Mouse (Mus musculus) heart, embryonic 11.5 days (tissue): Measurements from ENCODE around the gene Gipr. TPM values are rescaled to one million over a fixed set of nuclear protein-coding genes. Genes with fewer than 3 reads are reported as not detected.
A peak's percentile ranks its signal among the peaks of the same experiment; 100 is the strongest.

Experiments used
- ATAC-seq: fragments of 200-750 bp; cut with Nextera tagmentation; replicated peaks from 2 replicates; pipeline ENCODE4 v1.8.0; 2017; ENCODE audit warnings: moderate library complexity; ENCODE audit not compliant: insufficient number of reproducible peaks, low FRiP score, low TSS enrichment
- H3K27ac ChIP-seq: fragments of 300-500 bp; sonication (generic); 2 replicates; pipeline ENCODE4 v1.5.1; 2014; ENCODE audit warnings: mild to moderate bottlenecking, low read depth, low read length
- H3K27me3 ChIP-seq: fragments of 300-500 bp; sonication (generic); 2 replicates; pipeline ENCODE4 v1.6.1; 2014; ENCODE audit warnings: mild to moderate bottlenecking, low read length, mixed read lengths; ENCODE audit not compliant: control insufficient read depth, insufficient read depth
- H3K36me3 ChIP-seq: fragments of 300-500 bp; sonication (generic); 2 replicates; pipeline ENCODE4 v1.6.1; 2014; ENCODE audit warnings: mild to moderate bottlenecking, low read length, moderate library complexity, mixed read lengths; ENCODE audit not compliant: control insufficient read depth, insufficient read depth
- H3K4me1 ChIP-seq: fragments of 300-500 bp; sonication (generic); 2 replicates; pipeline ENCODE4 v1.6.1; 2014; ENCODE audit warnings: low read length; ENCODE audit not compliant: control insufficient read depth, insufficient read depth
- H3K4me2 ChIP-seq: fragments of 300-500 bp; sonication (generic); 2 replicates; pipeline ENCODE4 v1.6.1; 2014; ENCODE audit warnings: mild to moderate bottlenecking, moderate library complexity
- H3K4me3 ChIP-seq: fragments of 300-500 bp; sonication (generic); 2 replicates; pipeline ENCODE4 v1.5.1; 2014; ENCODE audit warnings: low read depth, low read length
- H3K9ac ChIP-seq: fragments of 300-500 bp; sonication (generic); 2 replicates; pipeline ENCODE4 v1.6.1; 2014; ENCODE audit warnings: mild to moderate bottlenecking, low read depth, low read length, moderate library complexity
- H3K9me3 ChIP-seq: fragments of 300-500 bp; sonication (generic); replicated peaks from 2 replicates; pipeline ENCODE4 v1.6.1; 2016; ENCODE audit warnings: low read length; ENCODE audit not compliant: control insufficient read depth
- WGBS: fragments of 180-500 bp; shearing (Covaris S2); extraction: QIAGEN DNeasy Blood & Tissue Kit; methylation state at CpG from one replicate; pipeline ENCODE4 v1.1.7; 2014; ENCODE audit not compliant: insufficient replicate concordance; 5-methylcytosine and 5-hydroxymethylcytosine counted together
- polyA plus RNA-seq: library from polyadenylated mRNA; unstranded; fragments of >200 nt; fragmentation: Nextera tagmentation; extraction: Ambion mirVana; gene quantifications from 2 replicates; pipeline ENCODE4 v1.2.1, GENCODE M21; 2014

The Gipr gene
- polyA plus RNA-seq, 1 experiment from 2014 or later = 10.8 TPM

DNA sequence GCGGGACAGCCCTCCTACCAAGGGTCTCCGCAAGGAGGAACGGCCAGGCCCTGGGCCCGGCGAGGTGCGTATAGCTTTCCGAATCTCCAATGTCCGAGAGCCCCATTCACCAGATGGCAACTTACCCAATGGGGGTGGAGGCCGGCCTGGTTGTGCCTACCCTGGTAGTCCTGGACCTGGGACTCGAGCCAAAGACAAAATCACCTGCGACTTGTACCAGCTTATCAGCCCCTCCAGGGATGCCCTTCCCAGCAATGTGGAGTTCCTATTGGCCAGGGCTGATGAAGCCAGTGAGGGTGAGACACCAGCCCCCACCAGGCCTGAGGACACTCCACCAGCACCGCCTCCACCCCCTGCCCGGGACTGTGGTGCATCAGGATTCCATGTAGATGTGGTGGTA is 29.8 kb downstream of the Gipr start:
- 98% methylated on average over 13 of the region's 13 CpGs for WGBS
- Histone ChIP-seq H3K4me2 (no peak overlapping the region), H3K9me3 (no peaks in the 10 kb centered on the region), H3K27me3 (no peaks in the 10 kb centered on the region), H3K27ac (no peak overlapping the region), H3K4me1 (peaks cover 5% of the 10 kb centered on the region; the same call in 1 of the 2 replicates), H3K36me3 (peaks cover 32% of the 10 kb centered on the region), H3K4me3 (no peak overlapping the region), H3K9ac (no peak overlapping the region)
- no peak for ATAC-seq

DNA sequence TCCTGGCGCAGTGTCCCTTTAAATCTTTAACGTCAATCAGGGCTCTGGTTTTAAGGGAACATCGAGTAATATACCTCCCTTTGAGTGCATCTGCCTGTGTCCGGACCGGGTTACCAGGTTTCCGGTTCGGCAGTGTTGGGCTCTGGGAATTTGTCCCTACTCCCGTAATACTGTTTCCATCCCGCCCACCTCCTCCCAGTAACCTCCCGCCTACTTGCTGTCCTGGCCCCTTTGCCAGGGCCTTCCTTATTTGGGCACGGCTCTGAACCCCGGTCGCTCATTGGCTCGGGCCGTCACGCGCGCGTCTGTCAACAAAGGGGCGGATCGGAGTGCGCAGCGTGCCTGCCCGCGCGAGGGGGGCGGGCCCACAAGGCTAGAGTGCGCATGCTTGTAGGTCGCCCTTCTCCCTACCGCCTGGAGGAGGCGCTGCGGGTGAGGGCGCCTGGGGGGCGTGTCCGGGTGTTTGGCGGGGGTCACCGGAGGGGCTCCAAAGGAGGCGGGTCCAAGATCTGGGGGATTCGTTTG is 34.5 kb downstream of the Gipr start:
- peaks cover 13% of the 10 kb centered on the region for H3K36me3 ChIP-seq
- peak overlapping the region; percentile 75 for H3K27ac ChIP-seq
- peak overlapping the region; percentile 69 for H3K4me2 ChIP-seq
- no peaks in the 10 kb centered on the region for H3K9me3 ChIP-seq
- WGBS = under 1% methylated on average over 39 of the region's 39 CpGs
- H3K27me3 ChIP-seq = no peaks in the 10 kb centered on the region
- peak overlapping the region; percentile 68 for H3K9ac ChIP-seq
- peak overlapping the region; percentile 45 for H3K4me3 ChIP-seq
- H3K4me1 ChIP-seq = peaks cover 5% of the 10 kb centered on the region; the same call in 1 of the 2 replicates
- ATAC-seq = peak; percentile 96

DNA sequence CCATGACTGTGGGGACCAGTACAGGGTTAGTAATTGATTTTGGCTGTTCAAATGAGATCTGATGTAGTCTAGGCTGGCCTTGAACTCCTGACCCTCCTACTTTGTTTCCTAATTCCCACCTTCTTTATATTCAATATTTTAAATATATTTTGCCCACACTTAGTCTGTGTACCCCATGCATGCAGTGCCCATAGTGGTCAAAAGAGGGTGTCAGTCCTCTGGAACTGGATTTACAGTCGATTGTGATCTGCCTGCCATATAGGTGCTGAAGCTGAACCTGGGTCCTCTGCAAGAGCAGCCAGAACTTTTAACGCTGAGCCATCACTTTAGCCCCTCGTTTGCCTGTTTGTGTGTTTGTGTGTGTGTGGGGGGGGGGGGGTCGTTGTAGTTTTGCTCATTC is 35.3 kb downstream of the Gipr start:
- H3K4me1 ChIP-seq = peaks cover 5% of the 10 kb centered on the region; the same call in 1 of the 2 replicates
- no peak for ATAC-seq
- H3K27ac ChIP-seq = peak overlapping the region; percentile 75
- H3K4me2 ChIP-seq = peak overlapping the region; percentile 69
- H3K9ac ChIP-seq = peak overlapping the region; percentile 47; the same call in 1 of the 2 replicates
- H3K36me3 ChIP-seq = peaks cover 6% of the 10 kb centered on the region
- H3K9me3 ChIP-seq = no peaks in the 10 kb centered on the region
- 28% methylated on average over 4 of the region's 4 CpGs for WGBS
- peak overlapping the region; percentile 45 for H3K4me3 ChIP-seq
- H3K27me3 ChIP-seq = no peaks in the 10 kb centered on the region

DNA sequence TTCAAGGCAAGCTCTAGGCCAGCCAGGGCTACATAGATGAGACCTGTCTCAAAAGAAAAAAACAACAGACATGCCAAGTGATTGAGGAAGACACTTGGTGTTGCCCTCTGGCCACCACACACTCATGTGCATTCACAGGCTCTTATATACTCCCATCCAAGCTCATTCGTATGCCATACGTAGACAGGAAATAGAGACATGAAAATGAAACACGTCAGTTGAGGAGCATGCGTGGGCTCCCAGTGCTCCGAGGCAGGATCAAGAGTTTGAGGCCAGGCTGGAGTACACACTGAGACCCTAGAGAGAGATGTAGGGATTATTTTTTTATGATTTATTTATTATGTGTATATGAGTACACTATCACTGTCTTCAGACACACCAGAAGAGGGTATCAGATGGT is 36.5 kb downstream of the Gipr start:
- no peaks in the 10 kb centered on the region for H3K27me3 ChIP-seq
- no peak overlapping the region for H3K4me2 ChIP-seq
- H3K9ac ChIP-seq = no peak overlapping the region
- peaks cover 5% of the 10 kb centered on the region; the same call in 1 of the 2 replicates for H3K4me1 ChIP-seq
- no peak overlapping the region for H3K27ac ChIP-seq
- H3K9me3 ChIP-seq = no peaks in the 10 kb centered on the region
- 91% methylated on average over 5 of the region's 5 CpGs for whole genome bisulfite sequencing
- H3K36me3 ChIP-seq = no peaks in the 10 kb centered on the region
- no peak for ATAC-seq
- H3K4me3 ChIP-seq = no peak overlapping the region

DNA sequence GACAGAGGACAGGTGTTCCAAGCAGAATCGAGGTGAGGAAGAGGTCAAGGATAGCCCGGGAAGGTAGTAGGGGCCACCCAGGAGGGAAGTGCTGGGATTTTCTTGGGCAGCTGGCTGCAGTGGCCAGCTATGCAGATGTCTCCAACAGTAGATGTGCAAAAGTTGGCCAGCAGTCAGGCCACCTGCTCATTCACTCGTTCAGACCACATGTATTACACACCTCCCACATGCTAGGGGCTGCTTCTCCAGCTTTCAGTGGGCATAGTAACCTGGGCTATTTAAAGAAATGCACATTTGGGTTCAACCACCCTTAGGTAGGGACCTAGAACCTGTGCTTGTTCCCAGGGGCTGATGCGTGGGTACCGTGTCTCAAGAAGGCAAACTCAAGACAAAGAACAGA is 38.2 kb downstream of the Gipr start:
- H3K9ac ChIP-seq = no peak overlapping the region
- H3K4me3 ChIP-seq = no peak overlapping the region
- H3K27me3 ChIP-seq = no peaks in the 10 kb centered on the region
- no peak for ATAC-seq
- H3K4me2 ChIP-seq = no peak overlapping the region
- H3K36me3 ChIP-seq = no peaks in the 10 kb centered on the region
- no peaks in the 10 kb centered on the region for H3K9me3 ChIP-seq
- peaks cover 5% of the 10 kb centered on the region; the same call in 1 of the 2 replicates for H3K4me1 ChIP-seq
- 90% methylated on average over 5 of the region's 5 CpGs for WGBS
- H3K27ac ChIP-seq = no peak overlapping the region

DNA sequence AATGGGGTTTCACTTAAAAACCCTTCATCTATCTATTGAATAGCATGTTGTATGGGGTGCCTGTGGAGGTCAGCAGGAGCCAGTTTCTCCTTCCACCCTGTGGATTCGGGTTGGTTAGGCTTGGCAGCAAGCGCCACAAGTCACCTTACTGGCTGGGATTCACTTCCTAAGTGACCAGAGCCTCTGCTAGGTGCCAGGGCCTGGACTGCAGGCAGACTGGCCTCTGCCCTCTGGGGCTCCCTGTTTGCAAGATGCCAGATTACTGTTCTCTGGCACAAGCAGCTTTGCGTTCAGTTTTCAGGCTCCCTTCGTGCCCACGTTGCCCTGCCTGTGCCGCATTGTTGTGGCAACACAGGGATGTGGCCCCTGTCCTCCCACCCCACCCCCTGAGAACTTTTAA is 41.2 kb downstream of the Gipr start:
- no peaks in the 10 kb centered on the region for H3K27me3 ChIP-seq
- no peaks in the 10 kb centered on the region for H3K36me3 ChIP-seq
- H3K4me3 ChIP-seq = no peak overlapping the region
- H3K27ac ChIP-seq = no peak overlapping the region
- ATAC-seq = no peak
- 90% methylated on average over 6 of the region's 6 CpGs for WGBS
- no peak overlapping the region for H3K9ac ChIP-seq
- H3K9me3 ChIP-seq = no peaks in the 10 kb centered on the region
- H3K4me2 ChIP-seq = no peak overlapping the region
- H3K4me1 ChIP-seq = peaks cover 8% of the 10 kb centered on the region

DNA sequence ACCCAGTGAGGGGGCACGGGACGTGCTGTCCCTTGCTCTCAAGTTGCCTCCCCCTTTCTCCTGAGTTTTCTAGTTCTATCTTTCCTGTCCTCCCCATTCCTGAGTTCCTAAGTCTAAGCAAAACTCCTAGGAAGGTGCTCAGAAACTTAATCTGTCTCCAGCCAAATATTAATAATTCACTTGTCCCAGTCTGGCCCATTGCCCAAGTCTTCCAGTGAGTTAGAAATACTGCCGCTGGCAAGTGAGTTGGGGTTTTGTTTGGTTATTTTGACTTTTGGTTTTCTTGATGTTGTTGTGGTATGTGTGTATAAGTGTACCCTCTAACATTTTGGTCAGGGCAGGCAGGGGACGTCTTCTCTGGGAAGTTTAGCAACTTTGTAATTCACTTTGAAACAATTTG is 44.2 kb downstream of the Gipr start:
- Histone ChIP-seq H3K9ac (no peak overlapping the region), H3K36me3 (no peaks in the 10 kb centered on the region), H3K27me3 (peaks cover 4% of the 10 kb centered on the region; the same call in 1 of the 2 replicates), H3K4me2 (no peak overlapping the region), H3K9me3 (no peaks in the 10 kb centered on the region), H3K27ac (no peak overlapping the region), H3K4me1 (peaks cover 13% of the 10 kb centered on the region), H3K4me3 (no peak overlapping the region)
- no peak for ATAC-seq
- 84% methylated on average over 4 of the region's 4 CpGs for WGBS

DNA sequence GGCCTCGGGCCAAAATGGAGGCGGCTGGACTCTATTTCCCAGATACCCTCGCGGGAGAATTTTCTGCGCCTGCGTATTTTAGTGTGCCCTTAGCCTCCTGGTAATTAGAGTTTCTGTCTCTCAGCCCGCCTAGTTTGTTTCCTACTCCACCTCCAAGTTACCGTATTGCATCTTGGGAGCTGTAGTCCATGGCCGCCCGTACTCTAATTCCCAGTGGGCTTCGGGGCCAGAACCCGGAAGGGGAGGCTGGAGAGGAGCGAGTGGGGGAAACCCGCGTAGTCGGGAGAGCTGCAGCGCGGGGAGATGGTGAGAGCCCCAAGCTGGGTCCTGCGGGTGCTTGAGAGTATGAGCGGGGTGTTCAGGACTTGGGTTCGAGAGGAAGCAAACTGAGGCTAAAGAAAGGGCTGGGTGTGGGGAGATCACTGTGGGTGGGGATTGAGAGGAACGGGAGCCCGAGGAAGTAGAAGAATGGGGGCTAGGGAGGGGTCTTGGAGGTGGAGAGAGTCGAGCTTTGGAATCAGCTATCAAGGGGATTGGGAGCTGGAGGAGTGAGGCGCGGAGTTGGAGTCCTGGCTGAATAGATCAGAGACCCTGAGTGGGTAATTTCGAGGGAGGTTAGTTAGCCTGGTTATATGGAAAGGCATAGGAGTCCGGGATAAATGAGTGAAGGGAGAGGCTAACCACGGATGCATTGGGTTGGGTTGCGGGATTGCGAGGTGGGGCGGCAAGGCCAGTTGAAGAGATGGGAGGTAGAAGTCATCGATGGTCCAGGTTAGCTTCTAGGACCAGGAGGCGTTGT is 46.1 kb downstream of the Gipr start, which contains the start of gene Fbxo46:
Fbxo46 (plus strand) TSS at position 229 of the 799 bp plus-strand sequence.
- Histone ChIP-seq H3K9ac (peak within 1 kb of the TSS; percentile 76), H3K4me1 (peaks cover 13% of the 10 kb centered on the region), H3K27ac (no peak within 1 kb of the TSS), H3K9me3 (no peaks in the 10 kb centered on the region), H3K4me2 (peak within 1 kb of the TSS; percentile 87), H3K4me3 (peak within 1 kb of the TSS; percentile 58), H3K27me3 (peaks cover 4% of the 10 kb centered on the region; the same call in 1 of the 2 replicates), H3K36me3 (no peaks in the 10 kb centered on the region)
- WGBS = 2% methylated on average over 34 of the region's 34 CpGs
- peak; percentile 91 for ATAC-seq
